Mouse (Mus musculus): ENCODE measurements around the gene Fgfr2. TPM values are rescaled to one million over a fixed set of nuclear protein-coding genes. Genes with fewer than 3 reads are reported as not detected.

Fgfr2 gene
- polyA plus RNA-seq, 1 experiment from 2014 or later, result 24.1 TPM

GRCm38 (mm10) chr7:130892973-130893372 is 2230.2 kb downstream of the Fgfr2 start:
- H3K4me3 ChIP-seq (ENCODE audit: low read length), result no peak overlapping the region
- H3K36me3 ChIP-seq (ENCODE audit: control insufficient read depth, insufficient read depth, low read length), result peaks cover 10% of the 10 kb centered on the region; the same call in 1 of the 2 replicates
- H3K9me3 ChIP-seq (ENCODE audit: control insufficient read depth, low read length), result no peaks in the 10 kb centered on the region
- no peak overlapping the region for H3K4me2 ChIP-seq (ENCODE audit: low read length)
- ATAC-seq, result no peak
- WGBS, result 91% methylated on average over 6 of the region's 6 CpGs
- no peak overlapping the region for H3K9ac ChIP-seq (ENCODE audit: low read depth, low read length)
- H3K27me3 ChIP-seq (replicated peaks; ENCODE audit: control insufficient read depth, insufficient read depth, low read length), result no peaks in the 10 kb centered on the region
- no peak overlapping the region for H3K27ac ChIP-seq (ENCODE audit: low read depth, low read length)
- peaks cover 2% of the 10 kb centered on the region; the same call in 1 of the 2 replicates for H3K4me1 ChIP-seq (ENCODE audit: control insufficient read depth, insufficient read depth, low read depth, low read length)

GRCm38 (mm10) chr7:130890871-130891270 is 2232.3 kb downstream of the Fgfr2 start:
- no peak overlapping the region for H3K9ac ChIP-seq (ENCODE audit: low read depth, low read length)
- peaks cover 3% of the 10 kb centered on the region; the same call in 1 of the 2 replicates for H3K4me1 ChIP-seq (ENCODE audit: control insufficient read depth, insufficient read depth, low read depth, low read length)
- no peaks in the 10 kb centered on the region for H3K9me3 ChIP-seq (ENCODE audit: control insufficient read depth, low read length)
- ATAC-seq, result no peak
- H3K27ac ChIP-seq (ENCODE audit: low read depth, low read length), result no peak overlapping the region
- 58% methylated on average over 2 of the region's 2 CpGs for WGBS
- no peak overlapping the region for H3K4me2 ChIP-seq (ENCODE audit: low read length)
- H3K4me3 ChIP-seq (ENCODE audit: low read length), result no peak overlapping the region
- H3K27me3 ChIP-seq (replicated peaks; ENCODE audit: control insufficient read depth, insufficient read depth, low read length), result no peaks in the 10 kb centered on the region
- peaks cover 6% of the 10 kb centered on the region; the same call in 1 of the 2 replicates for H3K36me3 ChIP-seq (ENCODE audit: control insufficient read depth, insufficient read depth, low read length)

- 24% methylated on average over 3 of the region's 3 CpGs for WGBS
- no peak for ATAC-seq
Observed at GRCm38 (mm10) chr7:130887946-130888345, 2235.2 kb downstream of the Fgfr2 start.

GRCm38 (mm10) chr7:130886246-130886645 is 2236.9 kb downstream of the Fgfr2 start:
- Histone ChIP-seq H3K36me3 (ENCODE audit: control insufficient read depth, insufficient read depth, low read length) (no peaks in the 10 kb centered on the region; the same call in 1 of the 2 replicates), H3K27me3 (replicated peaks; ENCODE audit: control insufficient read depth, insufficient read depth, low read length) (no peaks in the 10 kb centered on the region), H3K27ac (ENCODE audit: low read depth, low read length) (no peak overlapping the region), H3K4me1 (ENCODE audit: control insufficient read depth, insufficient read depth, low read depth, low read length) (peaks cover 3% of the 10 kb centered on the region; the same call in 1 of the 2 replicates), H3K4me3 (ENCODE audit: low read length) (no peak overlapping the region), H3K4me2 (ENCODE audit: low read length) (no peak overlapping the region), H3K9ac (ENCODE audit: low read depth, low read length) (no peak overlapping the region), H3K9me3 (ENCODE audit: control insufficient read depth, low read length) (no peaks in the 10 kb centered on the region)
- WGBS, result 89% methylated on average over 3 of the region's 3 CpGs
- ATAC-seq, result no peak

More at GRCm38 (mm10) chr7:130887946-130888345, 2235.2 kb downstream of the Fgfr2 start:
- H3K27ac ChIP-seq (ENCODE audit: low read depth, low read length), result no peak overlapping the region
- H3K4me1 ChIP-seq (ENCODE audit: control insufficient read depth, insufficient read depth, low read depth, low read length), result peaks cover 3% of the 10 kb centered on the region; the same call in 1 of the 2 replicates
- no peak overlapping the region for H3K4me3 ChIP-seq (ENCODE audit: low read length)
- no peak overlapping the region for H3K9ac ChIP-seq (ENCODE audit: low read depth, low read length)
- no peaks in the 10 kb centered on the region for H3K27me3 ChIP-seq (replicated peaks; ENCODE audit: control insufficient read depth, insufficient read depth, low read length)
- no peak overlapping the region for H3K4me2 ChIP-seq (ENCODE audit: low read length)
- peaks cover 4% of the 10 kb centered on the region; the same call in 1 of the 2 replicates for H3K36me3 ChIP-seq (ENCODE audit: control insufficient read depth, insufficient read depth, low read length)
- H3K9me3 ChIP-seq (ENCODE audit: control insufficient read depth, low read length), result no peaks in the 10 kb centered on the region

GRCm38 (mm10) chr7:130884161-130884560 is 2239.0 kb downstream of the Fgfr2 start:
- Histone ChIP-seq H3K9ac (ENCODE audit: low read depth, low read length) (no peak overlapping the region), H3K4me1 (ENCODE audit: control insufficient read depth, insufficient read depth, low read depth, low read length) (peaks cover 3% of the 10 kb centered on the region; the same call in 1 of the 2 replicates), H3K27me3 (replicated peaks; ENCODE audit: control insufficient read depth, insufficient read depth, low read length) (no peaks in the 10 kb centered on the region), H3K27ac (ENCODE audit: low read depth, low read length) (no peak overlapping the region), H3K4me3 (ENCODE audit: low read length) (no peak overlapping the region), H3K9me3 (ENCODE audit: control insufficient read depth, low read length) (no peaks in the 10 kb centered on the region), H3K4me2 (ENCODE audit: low read length) (no peak overlapping the region), H3K36me3 (ENCODE audit: control insufficient read depth, insufficient read depth, low read length) (no peaks in the 10 kb centered on the region; the same call in 1 of the 2 replicates)
- WGBS, result 97% methylated on average over 2 of the region's 2 CpGs
- no peak for ATAC-seq

- WGBS, result 62% methylated on average over 3 of the region's 3 CpGs
- H3K27me3 ChIP-seq (replicated peaks; ENCODE audit: control insufficient read depth, insufficient read depth, low read length), result no peaks in the 10 kb centered on the region; the same call in 1 of the 2 replicates
- no peaks in the 10 kb centered on the region for H3K9me3 ChIP-seq (ENCODE audit: control insufficient read depth, low read length)
- no peak overlapping the region for H3K9ac ChIP-seq (ENCODE audit: low read depth, low read length)
- H3K4me1 ChIP-seq (ENCODE audit: control insufficient read depth, insufficient read depth, low read depth, low read length), result peaks cover 5% of the 10 kb centered on the region
- no peaks in the 10 kb centered on the region for H3K36me3 ChIP-seq (ENCODE audit: control insufficient read depth, insufficient read depth, low read length)
- no peak overlapping the region for H3K27ac ChIP-seq (ENCODE audit: low read depth, low read length)
- H3K4me3 ChIP-seq (ENCODE audit: low read length), result peak overlapping the region; percentile 4; the same call in 1 of the 2 replicates
- H3K4me2 ChIP-seq (ENCODE audit: low read length), result peak overlapping the region; percentile 49
- no peak for ATAC-seq
Observed at GRCm38 (mm10) chr7:130867256-130867655, 2255.9 kb downstream of the Fgfr2 start.

GRCm38 (mm10) chr7:130866640-130867039 is 2256.5 kb downstream of the Fgfr2 start:
- WGBS, result 2% methylated on average over 13 of the region's 13 CpGs
- H3K36me3 ChIP-seq (ENCODE audit: control insufficient read depth, insufficient read depth, low read length), result no peaks in the 10 kb centered on the region
- no peaks in the 10 kb centered on the region for H3K9me3 ChIP-seq (ENCODE audit: control insufficient read depth, low read length)
- H3K9ac ChIP-seq (ENCODE audit: low read depth, low read length), result peak overlapping the region; percentile 92
- peak overlapping the region; percentile 66 for H3K4me2 ChIP-seq (ENCODE audit: low read length)
- H3K27ac ChIP-seq (ENCODE audit: low read depth, low read length), result peak overlapping the region; percentile 94
- H3K4me3 ChIP-seq (ENCODE audit: low read length), result peak overlapping the region; percentile 82
- no peak for ATAC-seq
- no peaks in the 10 kb centered on the region; the same call in 1 of the 2 replicates for H3K27me3 ChIP-seq (replicated peaks; ENCODE audit: control insufficient read depth, insufficient read depth, low read length)
- H3K4me1 ChIP-seq (ENCODE audit: control insufficient read depth, insufficient read depth, low read depth, low read length), result peaks cover 5% of the 10 kb centered on the region

- ATAC-seq, result peak; percentile 99
- H3K36me3 ChIP-seq (ENCODE audit: control insufficient read depth, insufficient read depth, low read length), result no peaks in the 10 kb centered on the region
Observed at GRCm38 (mm10) chr7:130865613-130866591, 2257.2 kb downstream of the Fgfr2 start, which contains the start of gene Plekha1. Gene Plekha1, plus strand, starts transcription at chr7:130865756.

GRCm38 (mm10) chr7:130864711-130865110 is 2258.4 kb downstream of the Fgfr2 start:
- H3K4me1 ChIP-seq (ENCODE audit: control insufficient read depth, insufficient read depth, low read depth, low read length), result peaks cover 12% of the 10 kb centered on the region
- H3K4me3 ChIP-seq (ENCODE audit: low read length), result no peak overlapping the region
- no peaks in the 10 kb centered on the region for H3K9me3 ChIP-seq (ENCODE audit: control insufficient read depth, low read length)
- no peak for ATAC-seq
- no peaks in the 10 kb centered on the region for H3K36me3 ChIP-seq (ENCODE audit: control insufficient read depth, insufficient read depth, low read length)
- 77% methylated on average over 7 of the region's 7 CpGs for WGBS
- no peak overlapping the region for H3K4me2 ChIP-seq (ENCODE audit: low read length)
- H3K9ac ChIP-seq (ENCODE audit: low read depth, low read length), result no peak overlapping the region
- no peak overlapping the region for H3K27ac ChIP-seq (ENCODE audit: low read depth, low read length)
- H3K27me3 ChIP-seq (replicated peaks; ENCODE audit: control insufficient read depth, insufficient read depth, low read length), result no peaks in the 10 kb centered on the region; the same call in 1 of the 2 replicates

More at GRCm38 (mm10) chr7:130865613-130866591, 2257.2 kb downstream of the Fgfr2 start, which contains the start of gene Plekha1:
- Histone ChIP-seq H3K4me1 (ENCODE audit: control insufficient read depth, insufficient read depth, low read depth, low read length) (peaks cover 7% of the 10 kb centered on the region), H3K27ac (ENCODE audit: low read depth, low read length) (peak within 1 kb of the TSS; percentile 94), H3K4me2 (ENCODE audit: low read length) (peak within 1 kb of the TSS; percentile 66), H3K27me3 (replicated peaks; ENCODE audit: control insufficient read depth, insufficient read depth, low read length) (no peaks in the 10 kb centered on the region; the same call in 1 of the 2 replicates), H3K9ac (ENCODE audit: low read depth, low read length) (peak within 1 kb of the TSS; percentile 92), H3K4me3 (ENCODE audit: low read length) (peak within 1 kb of the TSS; percentile 82), H3K9me3 (ENCODE audit: control insufficient read depth, low read length) (no peaks in the 10 kb centered on the region)
- under 1% methylated on average over 93 of the region's 114 CpGs for whole genome bisulfite sequencing
